Mouse (Mus musculus) intestine, embryonic 15.5 days (tissue): Measurements from ENCODE around the gene Hist1h3d. TPM values are rescaled to one million over a fixed set of nuclear protein-coding genes. Genes with fewer than 3 reads are reported as not detected.
"Not testable (repeated sequence)": the region's sequence is repeated elsewhere in the genome, so short reads cannot be mapped to it uniquely, and the experiment has no call there.

ENCODE experiments used
- ATAC-seq: fragments of 200-750 bp; cut with Nextera tagmentation; 2 replicates; pipeline ENCODE4 v1.8.0; 2017; ENCODE audit warnings: moderate TSS enrichment, moderate library complexity
- H3K27ac ChIP-seq: fragments of 300-500 bp; sonication (generic); 2 replicates; pipeline ENCODE4 v1.5.1; 2015; ENCODE audit warnings: mild to moderate bottlenecking, inconsistent platforms
- H3K27me3 ChIP-seq: fragments of 300-500 bp; sonication (generic); replicated peaks from 2 replicates; pipeline ENCODE4 v1.6.1; 2015; ENCODE audit warnings: inconsistent platforms
- H3K36me3 ChIP-seq: fragments of 300-500 bp; sonication (generic); 2 replicates; pipeline ENCODE4 v1.6.1; 2015; ENCODE audit warnings: inconsistent platforms
- H3K4me1 ChIP-seq: fragments of 300-500 bp; sonication (generic); replicated peaks from 2 replicates; pipeline ENCODE4 v1.6.1; 2015; ENCODE audit warnings: inconsistent platforms
- H3K4me2 ChIP-seq: fragments of 300-500 bp; sonication (generic); replicated peaks from 2 replicates; pipeline ENCODE4 v1.6.1; 2015; ENCODE audit warnings: mild to moderate bottlenecking, inconsistent platforms
- H3K4me3 ChIP-seq: fragments of 300-500 bp; sonication (generic); replicated peaks from 2 replicates; pipeline ENCODE4 v1.5.1; 2015; ENCODE audit warnings: inconsistent platforms
- H3K9ac ChIP-seq: fragments of 300-500 bp; sonication (generic); 2 replicates; pipeline ENCODE4 v1.6.1; 2015; ENCODE audit warnings: inconsistent platforms
- H3K9me3 ChIP-seq: fragments of 300-500 bp; sonication (generic); 2 replicates; pipeline ENCODE4 v1.6.1; 2016; ENCODE audit warnings: inconsistent platforms
- WGBS: fragments of 180-500 bp; shearing (Covaris S2); methylation state at CpG from one replicate; pipeline ENCODE4 v1.1.7; 2015; 5-methylcytosine and 5-hydroxymethylcytosine counted together
- polyA plus RNA-seq: library from polyadenylated mRNA; unstranded; fragments of >200 nt; fragmentation: Nextera tagmentation; extraction: Ambion mirVana; gene quantifications from 2 replicates; pipeline ENCODE4 v1.2.1, GENCODE M21; 2015

The Hist1h3d gene
- polyA plus RNA-seq, 1 experiment from 2014 or later = 5.2 TPM

GRCm38 (mm10) chr13:23604452-23604851 lies 28.9 kb downstream of the Hist1h3d start:
- no peak for ATAC-seq
- Histone ChIP-seq H3K36me3 (no peaks in the 10 kb centered on the region), H3K4me3 (no peak overlapping the region), H3K4me2 (no peak overlapping the region), H3K27me3 (no peaks in the 10 kb centered on the region), H3K27ac (no peak overlapping the region), H3K9me3 (no peaks in the 10 kb centered on the region), H3K9ac (no peak overlapping the region), H3K4me1 (no peaks in the 10 kb centered on the region)
- WGBS = 82% methylated on average over 3 of the region's 3 CpGs

GRCm38 (mm10) chr13:23605052-23605451 lies 29.5 kb downstream of the Hist1h3d start:
- no peak overlapping the region for H3K27ac ChIP-seq
- no peaks in the 10 kb centered on the region for H3K36me3 ChIP-seq

GRCm38 (mm10) chr13:23609209-23609608 lies 33.6 kb downstream of the Hist1h3d start:
- no peaks in the 10 kb centered on the region for H3K9me3 ChIP-seq
- WGBS = 78% methylated on average over 4 of the region's 4 CpGs
- no peak overlapping the region for H3K9ac ChIP-seq
- ATAC-seq = no peak
- no peaks in the 10 kb centered on the region for H3K27me3 ChIP-seq
- no peak overlapping the region for H3K4me3 ChIP-seq
- no peaks in the 10 kb centered on the region for H3K4me1 ChIP-seq
- H3K36me3 ChIP-seq = no peaks in the 10 kb centered on the region
- no peak overlapping the region for H3K4me2 ChIP-seq
- H3K27ac ChIP-seq = no peak overlapping the region

More at GRCm38 (mm10) chr13:23605052-23605451, 29.5 kb downstream of the Hist1h3d start:
- no peak overlapping the region for H3K9ac ChIP-seq
- ATAC-seq = no peak
- no peak overlapping the region for H3K4me3 ChIP-seq
- no peaks in the 10 kb centered on the region for H3K4me1 ChIP-seq
- H3K9me3 ChIP-seq = no peaks in the 10 kb centered on the region
- WGBS = 89% methylated on average over 3 of the region's 3 CpGs
- no peaks in the 10 kb centered on the region for H3K27me3 ChIP-seq
- no peak overlapping the region for H3K4me2 ChIP-seq

DNA sequence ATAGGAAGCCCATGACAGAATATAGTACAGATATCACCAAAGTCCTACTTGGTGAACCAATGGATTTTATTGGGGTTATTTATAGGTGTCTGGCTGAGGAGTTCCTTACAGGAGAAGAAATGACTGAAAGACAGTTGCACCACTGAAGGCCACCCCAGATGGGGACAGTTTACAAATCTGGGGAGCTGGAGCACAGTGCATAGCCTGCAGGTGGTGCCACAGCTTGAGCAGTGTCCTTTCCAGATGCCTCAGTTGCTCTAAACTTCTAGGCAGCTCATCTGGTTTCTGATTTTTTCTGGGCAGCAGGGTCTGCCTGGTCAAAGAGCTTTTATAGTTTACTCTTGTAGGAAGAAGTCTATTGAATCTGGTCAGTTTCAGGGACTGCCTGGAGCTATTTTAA lies 34.3 kb downstream of the Hist1h3d start:
- no peak overlapping the region for H3K27ac ChIP-seq
- H3K27me3 ChIP-seq = no peaks in the 10 kb centered on the region
- H3K9ac ChIP-seq = no peak overlapping the region
- no peak for ATAC-seq
- no peak overlapping the region for H3K4me3 ChIP-seq
- H3K4me2 ChIP-seq = no peak overlapping the region
- H3K4me1 ChIP-seq = no peaks in the 10 kb centered on the region
- no peaks in the 10 kb centered on the region for H3K36me3 ChIP-seq
- H3K9me3 ChIP-seq = no peaks in the 10 kb centered on the region

- Histone ChIP-seq H3K4me1 (no peaks in the 10 kb centered on the region), H3K27me3 (no peaks in the 10 kb centered on the region), H3K9ac (no peak overlapping the region), H3K36me3 (no peaks in the 10 kb centered on the region), H3K4me2 (no peak overlapping the region), H3K27ac (no peak overlapping the region), H3K9me3 (no peaks in the 10 kb centered on the region), H3K4me3 (no peak overlapping the region)
- 79% methylated on average over 2 of the region's 2 CpGs for WGBS
- no peak for ATAC-seq
These were observed 34.8 kb downstream of the Hist1h3d start for GRCm38 (mm10) chr13:23610393-23610792.

GRCm38 (mm10) chr13:23611638-23612037 lies 36.1 kb downstream of the Hist1h3d start:
- no peak for ATAC-seq
- Histone ChIP-seq H3K4me2 (no peak overlapping the region), H3K9me3 (no peaks in the 10 kb centered on the region), H3K9ac (no peak overlapping the region), H3K36me3 (no peaks in the 10 kb centered on the region), H3K4me1 (no peaks in the 10 kb centered on the region), H3K27me3 (no peaks in the 10 kb centered on the region), H3K4me3 (no peak overlapping the region), H3K27ac (no peak overlapping the region)
- WGBS = 83% methylated on average over 3 of the region's 3 CpGs

DNA sequence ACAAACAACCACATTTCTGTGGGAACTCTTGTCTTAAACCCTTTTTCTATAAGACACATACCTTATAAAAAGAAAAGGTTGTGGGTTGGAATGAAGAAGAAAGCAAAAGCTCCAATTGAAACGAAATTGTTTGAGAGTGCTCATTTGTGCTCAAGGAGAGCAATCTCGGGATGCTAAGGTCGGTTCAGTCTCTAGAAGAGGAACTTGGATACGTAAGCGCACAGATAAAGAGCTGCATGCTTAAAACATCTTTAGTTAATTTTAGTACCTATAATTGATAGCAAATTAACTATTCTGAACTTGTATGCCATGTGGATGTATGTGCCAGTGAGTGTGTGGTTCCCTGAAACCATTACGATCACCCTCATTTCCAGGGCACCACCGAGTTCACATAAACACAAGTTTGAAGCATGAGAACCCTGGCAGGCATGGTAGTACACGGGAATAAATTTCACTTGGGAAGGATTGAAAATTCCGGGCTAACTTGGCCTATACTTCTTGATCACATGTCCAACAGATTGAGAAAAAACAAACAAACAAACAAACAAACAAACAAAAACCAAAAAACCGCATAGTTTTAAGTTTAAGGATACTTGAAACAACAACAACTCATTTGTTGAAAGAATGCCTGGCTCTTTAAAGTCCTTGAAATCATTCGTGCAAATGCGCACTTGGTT lies 44.6 kb downstream of the Hist1h3d start:
- 46% methylated on average over 12 of the region's 12 CpGs for WGBS
- Histone ChIP-seq H3K9ac (peak overlapping the region; percentile 52), H3K36me3 (no peaks in the 10 kb centered on the region), H3K9me3 (no peaks in the 10 kb centered on the region), H3K27ac (peak overlapping the region; percentile 93), H3K4me2 (peak overlapping the region; percentile 90), H3K4me3 (peak overlapping the region; percentile 61), H3K4me1 (0 out of 2 replicates have a peak, but pooled peaks cover 2% of the 10 kb centered on the region), H3K27me3 (no peaks in the 10 kb centered on the region)
- ATAC-seq = no peak

- H3K36me3 ChIP-seq = no peaks in the 10 kb centered on the region
- H3K4me2 ChIP-seq = peak within 1 kb of the TSS; percentile 90
- no peaks in the 10 kb centered on the region for H3K9me3 ChIP-seq
- H3K4me3 ChIP-seq = peak within 1 kb of the TSS; percentile 61
- H3K4me1 ChIP-seq = 0 out of 2 replicates have a peak, but pooled peaks cover 2% of the 10 kb centered on the region
- under 1% methylated on average over 27 of the region's 27 CpGs for WGBS
- peak within 1 kb of the TSS; percentile 84 for H3K9ac ChIP-seq
- H3K27ac ChIP-seq = peak within 1 kb of the TSS; percentile 97
- H3K27me3 ChIP-seq = no peaks in the 10 kb centered on the region
- peak; percentile 89 for ATAC-seq
These were observed 45.4 kb downstream of the Hist1h3d start, which contains the start of gene Hist1h2be for GRCm38 (mm10) chr13:23620733-23621531. Gene Hist1h2be (minus strand): TSS chr13:23621124.

DNA sequence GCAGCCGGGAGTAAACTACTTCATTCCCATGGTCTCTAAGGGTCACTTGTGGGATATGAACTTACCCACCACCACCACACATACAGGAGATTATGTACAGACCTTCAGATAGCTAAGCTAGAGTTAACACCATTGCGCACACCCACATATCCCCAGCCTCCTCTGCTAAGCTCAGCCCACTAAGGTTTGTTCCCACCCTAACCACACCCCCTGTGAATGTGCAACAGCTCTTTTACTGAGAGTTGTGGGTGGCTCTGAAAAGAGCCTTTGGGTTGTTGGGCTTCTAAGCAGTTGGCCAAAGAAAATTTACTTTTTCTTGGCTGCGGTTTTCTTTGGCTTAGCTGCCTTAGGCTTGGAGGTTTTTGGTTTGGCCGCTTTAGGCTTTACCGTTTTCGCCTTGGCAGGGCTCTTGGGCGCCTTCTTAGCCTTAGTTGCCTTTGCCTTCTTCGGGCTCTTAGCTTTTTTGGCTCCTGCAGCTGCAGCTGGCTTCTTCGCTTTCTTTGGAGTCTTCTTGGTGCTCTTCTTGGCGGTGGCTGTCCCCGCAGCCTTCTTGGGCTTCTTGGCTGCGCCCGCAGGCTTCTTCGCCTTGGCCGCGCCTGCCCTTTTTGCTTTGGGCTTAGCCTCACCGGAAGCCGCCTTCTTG lies 46.1 kb downstream of the Hist1h3d start:
- under 1% methylated on average over 18 of the region's 18 CpGs for WGBS
- no peaks in the 10 kb centered on the region for H3K36me3 ChIP-seq
- peak overlapping the region; percentile 61 for H3K4me3 ChIP-seq
- peak overlapping the region; percentile 97 for H3K27ac ChIP-seq
- no peaks in the 10 kb centered on the region for H3K9me3 ChIP-seq
- peak overlapping the region; percentile 84 for H3K9ac ChIP-seq
- ATAC-seq = peak; percentile 89
- H3K4me2 ChIP-seq = peak overlapping the region; percentile 90
- no peaks in the 10 kb centered on the region for H3K27me3 ChIP-seq
- H3K4me1 ChIP-seq = 0 out of 2 replicates have a peak, but pooled peaks cover 2% of the 10 kb centered on the region

GRCm38 (mm10) chr13:23622175-23622671 lies 46.7 kb downstream of the Hist1h3d start, which contains the start of gene Hist1h1e:
Gene Hist1h1e (minus strand): TSS chr13:23622558.
- peak within 1 kb of the TSS; percentile 84 for H3K9ac ChIP-seq
- peak within 1 kb of the TSS; percentile 61 for H3K4me3 ChIP-seq
- peak within 1 kb of the TSS; percentile 90 for H3K4me2 ChIP-seq
- H3K36me3 ChIP-seq, H3K4me1 ChIP-seq, H3K9me3 ChIP-seq, H3K27me3 ChIP-seq: not testable (repeated sequence)
- ATAC-seq = peak; percentile 93
- H3K27ac ChIP-seq = peak within 1 kb of the TSS; percentile 97
- WGBS = under 1% methylated on average over 53 of the region's 53 CpGs

DNA sequence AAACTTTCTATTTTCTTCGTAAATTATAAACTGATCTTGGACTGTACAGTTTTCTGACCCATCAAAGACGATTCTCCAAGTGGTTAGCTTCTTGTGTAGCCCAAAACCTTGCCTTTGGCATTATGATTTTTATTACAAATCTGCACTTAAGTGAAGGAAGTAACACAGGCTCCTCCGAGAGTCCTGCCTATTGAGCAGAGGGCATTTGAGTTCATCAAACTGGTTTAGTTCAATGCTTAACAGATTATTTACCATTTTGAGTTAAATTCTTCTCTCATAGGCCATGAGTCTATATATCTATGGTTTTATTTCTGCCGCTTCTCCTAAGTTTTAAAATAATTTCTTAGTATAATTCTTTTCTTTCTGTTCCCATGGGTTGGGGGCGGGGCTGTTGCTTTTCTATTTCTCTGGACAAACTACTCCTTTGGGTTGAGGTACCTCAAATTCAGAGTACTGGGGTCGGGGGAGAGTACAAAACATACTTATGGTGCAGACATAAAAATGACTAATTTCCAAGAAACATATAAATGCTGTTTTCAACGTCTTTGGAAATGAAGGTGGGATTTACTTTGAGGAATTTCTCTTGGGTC lies 47.4 kb downstream of the Hist1h3d start:
- 26% methylated on average over 7 of the region's 7 CpGs for WGBS

More for the DNA sequence above, 47.4 kb downstream of the Hist1h3d start:
- H3K36me3 ChIP-seq = no peaks in the 10 kb centered on the region
- 0 out of 2 replicates have a peak, but pooled peaks cover 2% of the 10 kb centered on the region for H3K4me1 ChIP-seq
- H3K4me3 ChIP-seq = peak overlapping the region; percentile 61
- no peak overlapping the region for H3K9ac ChIP-seq
- H3K27me3 ChIP-seq = no peaks in the 10 kb centered on the region
- H3K4me2 ChIP-seq = peak overlapping the region; percentile 90
- H3K27ac ChIP-seq = peak overlapping the region; percentile 97; the same call in 1 of the 2 replicates
- no peaks in the 10 kb centered on the region for H3K9me3 ChIP-seq
- no peak for ATAC-seq
